Mouse (Mus musculus) brain, embryonic 18.5 days (tissue): Measurements from ENCODE around the gene Dapk1.

ENCODE experiments used
- DNase-seq: peaks from one replicate; pipeline ENCODE4 v3.0.0-alpha.2; 2012; ENCODE audit warnings: low read depth, low spot score

Gene Dapk1

GRCm38 (mm10) chr13:60691940-60692339 is 90.2 kb downstream of the Dapk1 start:
- no peak for DNase-seq

- no peak for DNase-seq
Measured at GRCm38 (mm10) chr13:60695186-60695980, 93.6 kb downstream of the Dapk1 start.

- DNase-seq, result no peak
Measured at GRCm38 (mm10) chr13:60696323-60696722, 94.6 kb downstream of the Dapk1 start.

- peak; percentile 40 for DNase-seq
Measured at GRCm38 (mm10) chr13:60696741-60697140, 95.0 kb downstream of the Dapk1 start.

- no peak for DNase-seq
Measured at GRCm38 (mm10) chr13:60698021-60698420, 96.3 kb downstream of the Dapk1 start.

GRCm38 (mm10) chr13:60701671-60702171 is 100.0 kb downstream of the Dapk1 start:
- DNase-seq, result no peak

GRCm38 (mm10) chr13:60707541-60708468 is 106.1 kb downstream of the Dapk1 start:
- DNase-seq, result no peak

GRCm38 (mm10) chr13:60709136-60709535 is 107.4 kb downstream of the Dapk1 start:
- DNase-seq, result no peak

GRCm38 (mm10) chr13:60710963-60711362 is 109.2 kb downstream of the Dapk1 start:
- DNase-seq, result no peak

GRCm38 (mm10) chr13:60713537-60713936 is 111.8 kb downstream of the Dapk1 start:
- no peak for DNase-seq

GRCm38 (mm10) chr13:60716107-60716506 is 114.4 kb downstream of the Dapk1 start:
- DNase-seq, result no peak

GRCm38 (mm10) chr13:60717421-60717820 is 115.7 kb downstream of the Dapk1 start:
- no peak for DNase-seq

GRCm38 (mm10) chr13:60719581-60719980 is 117.8 kb downstream of the Dapk1 start:
- DNase-seq, result no peak

GRCm38 (mm10) chr13:60722763-60723162 is 121.0 kb downstream of the Dapk1 start:
- no peak for DNase-seq

- DNase-seq, result no peak
Measured at GRCm38 (mm10) chr13:60728276-60729054, 126.7 kb downstream of the Dapk1 start.

GRCm38 (mm10) chr13:60729055-60729402 is 127.3 kb downstream of the Dapk1 start:
- no peak for DNase-seq

GRCm38 (mm10) chr13:60730587-60730986 is 128.8 kb downstream of the Dapk1 start:
- DNase-seq, result no peak

GRCm38 (mm10) chr13:60731001-60731400 is 129.3 kb downstream of the Dapk1 start:
- no peak for DNase-seq

GRCm38 (mm10) chr13:60735306-60735705 is 133.6 kb downstream of the Dapk1 start:
- DNase-seq, result no peak

- DNase-seq, result no peak
Measured at GRCm38 (mm10) chr13:60736421-60737105, 134.8 kb downstream of the Dapk1 start.
